Mouse (Mus musculus) naive thymus-derived CD4-positive, alpha-beta T cell, adult 5 months (primary cell): ENCODE results near the gene Mllt10. TPM values are rescaled to one million over a fixed set of nuclear protein-coding genes. Genes with fewer than 3 reads are reported as not detected.

Source experiments
- polyA plus RNA-seq: library from polyadenylated mRNA; unstranded; fragments of 100-300 nt; shearing (Covaris generic); gene quantifications from one replicate; pipeline ENCODE4 v1.2.1, GENCODE M21; 2017

Gene Mllt10
- polyA plus RNA-seq: 130 TPM

DNA sequence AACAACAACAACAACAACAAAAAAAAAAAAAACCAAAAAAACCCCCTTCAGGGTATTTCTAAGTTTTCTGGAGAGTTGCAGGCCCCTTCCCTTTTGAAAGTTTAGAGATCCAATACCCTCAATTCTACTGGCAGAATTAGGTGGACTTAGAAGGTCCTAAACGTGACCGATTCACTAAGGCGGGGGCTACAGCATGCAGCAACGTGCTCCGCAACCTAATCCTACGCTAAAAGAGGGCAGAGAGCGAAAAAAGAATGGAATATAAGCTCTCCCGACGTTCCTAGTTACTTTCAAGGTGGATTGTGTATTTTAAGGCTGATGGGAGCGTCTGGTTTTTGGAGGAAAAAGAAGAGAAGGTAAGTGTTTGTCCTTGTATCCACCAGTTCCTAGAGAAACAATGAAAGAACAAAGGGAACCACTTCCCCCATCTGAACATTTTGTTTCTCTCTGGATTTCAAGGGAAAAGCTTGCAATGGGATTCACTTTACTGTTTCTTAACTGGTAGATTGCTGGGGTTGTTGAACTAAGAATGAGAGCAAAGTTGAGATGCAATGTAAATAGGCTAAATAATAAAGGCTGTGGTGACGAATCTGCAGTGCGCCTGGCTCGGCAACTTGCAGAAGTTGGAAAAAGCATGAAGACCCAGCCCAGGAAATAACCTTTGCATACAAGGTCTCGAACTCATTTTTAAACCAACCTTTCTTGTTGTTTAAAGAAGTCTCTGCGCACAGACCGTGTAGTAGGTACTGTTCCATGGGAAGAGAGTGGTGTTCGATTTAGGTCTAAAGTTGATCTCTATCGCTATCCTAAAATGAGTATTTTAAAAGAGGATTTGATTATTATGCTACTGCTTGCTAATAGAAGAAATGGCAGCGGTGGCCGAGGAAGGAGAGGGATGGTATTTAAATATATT lies at the start of gene Mllt10:
TSS of gene Mllt10 (plus strand) at position 222 of the 913 bp plus-strand sequence.

DNA sequence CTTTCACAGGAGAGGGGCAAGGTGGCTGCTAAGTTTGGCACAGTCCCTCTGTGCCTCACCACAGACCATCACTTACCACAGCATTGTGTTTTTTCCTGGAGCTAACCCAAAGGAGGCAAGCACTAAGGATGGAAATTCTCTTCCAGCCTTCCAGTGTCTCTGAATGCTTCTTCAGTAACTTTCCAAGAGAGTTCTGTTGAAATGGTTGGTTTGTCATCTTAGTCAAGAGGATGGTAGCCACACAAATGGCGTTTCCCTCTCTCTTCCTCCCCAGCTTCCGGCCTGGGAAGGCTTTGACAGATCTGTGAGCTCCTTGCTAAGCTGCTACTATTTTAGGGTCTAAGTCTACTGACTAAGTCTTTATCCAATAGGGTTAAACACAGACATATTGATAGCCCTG lies 17.5 kb upstream of the Mllt10 start, which contains the start of gene A930004D18Rik:
TSS of gene A930004D18Rik (minus strand) at position 247 of the 400 bp plus-strand sequence.

DNA sequence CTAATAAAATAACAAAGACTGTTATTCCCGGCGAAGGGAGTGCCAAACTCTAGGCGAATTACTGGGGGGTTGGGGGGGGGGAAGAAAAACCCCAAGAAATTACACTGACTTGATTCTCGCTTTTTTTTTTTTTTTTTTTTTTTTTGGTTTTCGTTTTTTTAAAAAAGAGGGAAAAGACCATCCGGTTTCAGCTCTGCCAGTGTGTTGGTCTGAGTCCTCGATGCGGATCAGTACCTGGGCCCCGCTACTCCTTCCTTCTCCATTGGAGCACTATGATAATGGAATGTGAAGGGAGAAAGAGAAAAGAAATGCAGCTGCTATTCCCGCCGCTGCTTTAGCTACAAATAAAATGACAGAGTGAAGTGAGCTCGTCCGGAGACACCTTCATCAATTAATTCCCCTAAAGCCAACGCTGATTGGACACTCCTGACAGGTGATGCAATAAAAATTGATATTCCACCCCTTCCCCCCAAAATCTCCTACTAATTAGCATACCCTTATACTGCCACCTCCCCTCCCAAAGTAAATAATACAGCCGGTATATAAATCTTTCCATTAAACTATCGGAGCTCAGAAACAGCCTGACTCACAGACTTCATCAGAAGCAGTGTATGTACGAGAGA lies 6.5 kb upstream of the Mllt10 start, which contains the start of gene Skida1:
TSS of gene Skida1 (minus strand) at position 599 of the 623 bp plus-strand sequence.

Other genes with a start within 250 kb of the Mllt10 start
- not detected for gene H2al2a, start 58.3 kb upstream of the Mllt10 start, polyA plus RNA-seq
- not detected for gene A930004D18Rik, start 17.5 kb upstream of the Mllt10 start, polyA plus RNA-seq
- not detected for gene Skida1, start 6.2 kb upstream of the Mllt10 start, polyA plus RNA-seq